Mouse (Mus musculus) CD8-positive naive resting alpha-beta T cell, adult 2 months (primary cell): ENCODE data around the gene Tbc1d16.
A peak's percentile ranks its signal among the peaks of the same experiment; 100 is the strongest.

Experiments used
- DNase-seq, 2 experiments: peaks; one replicate each; pipeline ENCODE4 v3.0.0; 2022; ENCODE audit warnings: low read depth in 2 of 2, low spot score in 2 of 2

Gene Tbc1d16

GRCm38 (mm10) chr11:119209371-119210025 lies 18.8 kb downstream of the Tbc1d16 start:
- no peak for DNase-seq

- no peak for DNase-seq
Measured at GRCm38 (mm10) chr11:119208870-119209370, 19.4 kb downstream of the Tbc1d16 start.

DNA sequence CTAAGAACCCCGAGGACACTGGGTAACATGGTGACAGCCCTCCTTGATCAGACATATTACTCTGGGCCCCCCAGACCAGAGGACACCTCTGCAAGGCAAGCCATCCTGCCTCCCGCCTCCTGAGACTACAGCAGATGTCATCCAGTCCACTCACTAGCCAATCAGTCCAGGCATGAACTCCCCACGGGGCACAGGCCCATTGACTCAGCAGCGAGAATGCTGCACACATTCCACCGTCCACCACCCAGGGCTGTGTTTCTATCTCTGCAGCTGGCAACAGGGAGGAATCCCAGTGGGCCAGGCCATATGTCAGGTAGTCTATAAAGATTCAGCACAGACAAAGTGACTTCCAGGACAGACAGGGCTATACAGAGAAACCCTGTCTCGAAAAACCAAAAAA lies 20.3 kb downstream of the Tbc1d16 start:
- no peak for DNase-seq

- peak; percentile 40 to 67 for DNase-seq
Measured at GRCm38 (mm10) chr11:119206562-119206961, 21.7 kb downstream of the Tbc1d16 start.

DNA sequence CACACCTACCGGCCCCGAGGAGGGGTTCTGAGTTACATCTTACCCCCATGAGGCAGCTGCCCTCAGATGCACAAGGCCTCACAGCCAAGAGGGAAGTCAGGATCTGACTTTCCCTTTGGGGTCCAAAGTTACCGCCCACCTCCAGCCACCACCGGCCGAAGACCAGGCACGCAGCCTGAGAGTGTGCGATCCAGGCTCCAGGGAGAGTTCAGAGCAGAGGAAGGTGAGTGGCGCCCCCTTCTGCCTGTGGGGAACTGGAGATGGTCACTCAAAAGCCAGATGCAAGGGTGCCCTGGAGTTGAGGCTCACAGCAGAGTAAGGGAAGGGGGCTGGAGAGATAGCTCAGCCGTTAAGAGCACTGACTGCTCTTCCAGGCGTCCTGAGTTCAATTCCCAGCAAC lies 22.6 kb downstream of the Tbc1d16 start:
- no peak for DNase-seq

GRCm38 (mm10) chr11:119203423-119203822 lies 24.9 kb downstream of the Tbc1d16 start:
- peak; percentile 23 to 34 for DNase-seq

DNA sequence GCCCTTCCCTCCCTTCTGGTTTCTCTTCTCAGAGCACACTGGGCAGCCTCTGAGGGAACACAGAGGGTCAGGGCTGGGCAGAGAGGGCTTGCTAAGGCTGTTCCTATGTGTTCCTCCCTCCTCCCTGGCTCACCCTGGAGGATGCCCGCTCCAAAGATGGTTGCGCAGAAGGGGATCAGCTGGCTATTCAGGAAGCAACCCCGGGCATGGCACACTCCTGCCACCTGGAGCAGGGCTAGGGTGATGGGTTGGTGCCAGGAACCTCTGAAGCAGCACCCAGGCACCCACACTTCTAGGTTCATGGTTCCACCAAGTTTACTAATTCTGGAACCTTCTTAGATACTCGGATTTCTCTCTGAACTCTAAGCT lies 29.1 kb downstream of the Tbc1d16 start:
- no peak for DNase-seq

DNA sequence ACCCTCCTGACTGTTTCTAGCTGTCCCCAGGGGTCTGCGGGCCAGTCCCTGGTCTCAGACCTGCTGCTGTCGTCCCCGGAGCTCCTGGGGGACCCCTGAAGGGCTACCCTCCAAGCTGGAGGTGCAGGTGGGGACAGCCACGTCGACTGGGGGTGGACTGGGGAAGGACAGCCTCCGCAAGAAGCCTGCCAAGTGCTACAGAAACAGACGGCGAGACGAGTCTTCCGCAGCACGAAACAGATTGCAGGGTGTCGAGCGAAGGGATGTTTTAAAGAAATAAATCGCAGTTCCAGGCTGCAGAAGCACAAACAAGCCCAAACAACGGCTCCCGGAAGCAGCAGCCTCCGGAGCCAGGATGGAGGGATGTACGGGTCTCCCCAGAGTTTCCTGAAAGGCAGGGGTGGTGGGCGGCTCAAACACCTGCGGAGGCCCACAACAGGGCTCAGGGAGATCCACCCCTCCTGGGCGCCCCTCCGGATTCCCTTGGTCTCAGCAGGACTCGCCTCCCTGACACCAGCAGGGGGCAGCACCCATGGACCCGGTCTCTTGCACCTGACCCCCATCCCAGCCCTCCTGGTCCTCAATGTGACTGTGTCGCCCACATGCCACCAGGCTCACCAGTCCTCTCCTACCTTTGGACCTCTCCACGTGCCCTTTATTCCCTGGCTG lies 29.6 kb downstream of the Tbc1d16 start:
- DNase-seq: peak; percentile 39 to 42

GRCm38 (mm10) chr11:119197618-119198563 lies 30.4 kb downstream of the Tbc1d16 start:
- no peak for DNase-seq

- DNase-seq: no peak
Measured at GRCm38 (mm10) chr11:119192605-119193004, 35.7 kb downstream of the Tbc1d16 start.

DNA sequence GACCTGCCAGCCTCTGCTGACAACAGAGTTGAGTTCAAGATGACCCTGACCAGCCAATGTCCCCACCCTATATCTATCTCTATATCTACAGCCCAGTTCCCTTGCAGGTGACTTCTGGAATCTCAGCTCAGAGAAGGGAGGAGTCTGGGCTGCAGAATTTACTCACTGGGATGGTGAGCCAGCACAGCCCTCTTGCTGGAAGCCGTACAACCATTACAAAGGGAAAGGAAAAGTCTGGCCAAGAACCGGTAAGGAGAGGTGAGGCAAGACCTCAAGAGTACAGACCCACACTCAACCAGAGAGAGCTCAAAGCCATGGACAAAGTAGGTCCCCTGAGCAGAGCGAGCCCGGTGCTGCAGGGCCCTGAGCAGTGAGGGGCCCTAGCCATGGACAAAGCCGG lies 36.1 kb downstream of the Tbc1d16 start:
- DNase-seq: no peak

DNA sequence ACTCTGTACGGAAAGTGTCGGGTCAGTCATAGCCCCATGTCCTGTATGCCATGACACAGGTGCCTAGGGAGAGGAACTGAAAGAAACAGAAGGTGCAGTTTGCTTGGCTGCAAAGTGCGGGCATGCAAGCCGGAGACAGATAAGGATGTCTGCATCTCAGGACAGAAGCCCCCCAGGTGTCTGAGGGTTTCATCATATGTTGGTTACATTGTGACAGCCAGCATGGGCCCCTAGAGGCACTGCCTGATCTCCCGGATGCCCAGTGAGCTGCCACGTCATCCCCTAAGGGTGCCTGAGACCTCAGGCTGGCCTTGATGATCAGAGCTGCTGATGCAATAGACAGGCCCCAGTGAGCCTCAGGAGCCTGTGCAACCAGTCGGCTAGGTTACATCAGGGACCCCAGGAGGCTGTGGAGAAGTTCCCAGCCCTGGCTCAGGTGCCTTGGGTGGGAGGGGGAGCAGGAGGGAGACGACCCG lies 36.7 kb downstream of the Tbc1d16 start:
- DNase-seq: no peak

GRCm38 (mm10) chr11:119190498-119190897 lies 37.8 kb downstream of the Tbc1d16 start:
- DNase-seq: peak; percentile 40 to 55

- DNase-seq: no peak
Measured at GRCm38 (mm10) chr11:119189319-119189718, 39.0 kb downstream of the Tbc1d16 start.

DNA sequence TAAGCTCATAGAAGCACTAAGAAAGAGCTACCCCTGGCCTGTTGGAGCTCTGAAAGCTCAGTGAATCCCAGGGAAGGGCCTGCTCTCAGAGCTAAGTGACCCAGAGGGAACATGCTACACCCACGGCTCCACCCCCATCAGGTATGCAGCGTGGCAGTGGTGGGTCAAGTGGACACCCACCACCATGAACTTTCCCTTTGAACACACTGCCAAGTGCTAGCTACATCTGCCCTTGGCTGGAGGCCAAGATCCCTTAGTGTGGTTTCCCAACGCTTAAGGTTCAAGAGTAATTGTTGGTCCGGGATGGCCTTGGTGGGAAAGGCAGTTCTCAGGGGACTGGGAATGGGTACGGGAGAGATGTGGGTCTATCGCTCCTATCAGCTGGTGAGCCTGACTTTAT lies 39.9 kb downstream of the Tbc1d16 start:
- no peak for DNase-seq

DNA sequence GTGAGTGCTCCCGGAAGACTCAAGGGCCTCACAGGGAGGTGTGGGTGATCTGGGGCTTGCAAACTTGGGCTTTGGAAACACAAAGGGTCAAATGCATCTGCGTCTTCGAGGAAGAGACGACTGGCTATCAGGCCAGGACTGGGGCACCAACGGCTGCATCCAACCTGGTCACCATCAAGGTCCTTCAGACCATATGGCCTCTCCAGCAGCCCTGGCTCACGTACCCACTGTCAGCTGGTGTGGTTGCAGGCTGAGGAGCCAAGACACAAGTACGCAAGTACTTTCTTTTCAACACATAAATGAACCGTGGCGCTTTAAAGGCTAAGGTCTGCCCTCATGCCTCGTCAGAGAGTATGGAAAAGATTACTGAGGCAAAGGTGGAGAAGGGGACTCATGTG lies 40.5 kb downstream of the Tbc1d16 start:
- no peak for DNase-seq

DNA sequence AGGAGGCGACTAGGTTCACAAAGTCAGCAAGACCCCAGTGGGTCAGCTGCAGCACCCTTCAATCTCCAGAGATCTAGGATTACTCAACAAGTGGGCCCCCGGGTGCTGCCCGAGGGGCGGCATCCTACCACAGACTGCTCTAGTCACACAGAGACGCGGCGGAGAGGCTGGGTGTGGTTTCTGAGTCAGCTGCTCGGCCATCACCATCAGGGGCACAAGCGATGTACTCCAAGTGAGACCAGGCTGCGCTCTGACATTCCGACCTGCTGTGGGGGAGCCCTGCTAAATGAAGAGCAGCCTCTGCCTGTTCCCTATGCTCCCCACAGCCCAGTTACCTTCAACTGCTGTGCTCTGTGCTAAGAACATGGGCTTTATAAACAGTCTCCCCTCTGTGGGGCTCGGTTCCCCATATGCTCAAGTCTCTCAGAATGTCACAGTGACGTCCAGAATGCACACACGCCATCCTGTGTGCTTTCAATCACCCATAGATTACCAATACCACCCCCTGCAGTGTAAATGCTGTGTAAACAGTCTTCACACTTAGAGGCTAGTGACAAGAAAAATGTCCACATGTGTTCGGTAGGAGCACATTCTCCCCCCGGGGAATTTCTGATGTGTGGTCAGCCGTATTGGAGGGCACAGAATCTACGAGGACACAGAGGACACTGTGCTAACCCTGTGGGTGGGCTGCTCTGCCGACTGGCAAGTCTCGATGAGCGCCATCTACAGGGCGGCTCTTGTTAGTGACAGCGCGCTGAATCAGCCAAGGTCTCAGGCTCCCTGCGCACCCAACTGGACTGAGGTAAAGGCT lies 41.1 kb downstream of the Tbc1d16 start:
- peak; percentile 72 to 81 for DNase-seq

DNA sequence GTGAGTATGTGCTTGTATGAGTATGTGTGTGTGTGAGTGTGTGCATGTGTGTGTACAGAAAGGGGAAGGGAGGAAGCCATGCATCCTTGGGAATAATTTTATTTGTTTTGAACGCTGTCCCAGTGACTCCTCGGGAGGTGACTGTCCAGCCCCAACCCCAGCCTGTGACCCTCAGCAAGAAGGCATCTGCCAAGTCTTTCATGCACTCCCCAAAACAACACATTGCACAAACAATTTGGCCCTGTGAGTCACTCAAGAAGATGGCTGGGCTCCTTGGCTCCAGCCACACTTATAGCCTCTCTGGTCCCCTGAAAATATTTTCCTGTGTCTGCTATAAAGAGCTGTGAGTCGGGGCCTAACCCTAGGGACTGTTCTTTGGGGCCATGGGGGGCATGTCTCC lies 41.9 kb downstream of the Tbc1d16 start:
- no peak for DNase-seq

DNA sequence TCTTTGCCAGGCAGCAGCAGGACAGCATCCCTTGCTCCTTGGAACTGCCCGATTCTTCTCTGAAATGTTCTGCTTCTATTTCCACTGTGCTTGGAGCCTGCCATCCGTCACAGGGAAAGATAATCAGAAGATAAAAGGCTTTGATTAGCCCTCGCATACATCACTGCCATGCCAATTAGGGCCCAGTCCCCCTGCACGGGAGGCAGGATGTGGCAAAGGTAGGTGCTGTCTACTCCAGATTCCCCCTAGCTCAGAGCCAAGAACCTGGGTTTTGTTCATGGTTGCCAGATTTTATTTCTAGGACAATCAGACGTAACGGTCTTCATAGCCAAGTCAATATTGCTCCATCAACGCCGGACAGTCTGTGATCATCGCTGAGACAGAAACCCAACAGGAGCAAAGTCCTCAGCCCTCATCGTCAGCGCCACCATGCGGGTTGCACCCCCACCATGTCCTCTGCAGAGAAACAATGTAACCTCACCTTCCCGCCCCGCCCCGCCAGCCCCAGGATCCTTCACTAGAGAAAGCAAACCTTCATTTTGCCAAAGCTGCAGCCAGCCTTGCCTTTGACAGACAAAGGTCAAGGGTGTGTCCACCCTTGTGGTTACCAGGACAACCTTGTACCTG lies 44.5 kb downstream of the Tbc1d16 start:
- DNase-seq: peak in 1 of 2 experiments; percentile 40

GRCm38 (mm10) chr11:119181861-119182395 lies 46.4 kb downstream of the Tbc1d16 start:
- DNase-seq: no peak
